ENCODE assay signal across 8 mouse cellular contexts in the genomic region with DNA sequence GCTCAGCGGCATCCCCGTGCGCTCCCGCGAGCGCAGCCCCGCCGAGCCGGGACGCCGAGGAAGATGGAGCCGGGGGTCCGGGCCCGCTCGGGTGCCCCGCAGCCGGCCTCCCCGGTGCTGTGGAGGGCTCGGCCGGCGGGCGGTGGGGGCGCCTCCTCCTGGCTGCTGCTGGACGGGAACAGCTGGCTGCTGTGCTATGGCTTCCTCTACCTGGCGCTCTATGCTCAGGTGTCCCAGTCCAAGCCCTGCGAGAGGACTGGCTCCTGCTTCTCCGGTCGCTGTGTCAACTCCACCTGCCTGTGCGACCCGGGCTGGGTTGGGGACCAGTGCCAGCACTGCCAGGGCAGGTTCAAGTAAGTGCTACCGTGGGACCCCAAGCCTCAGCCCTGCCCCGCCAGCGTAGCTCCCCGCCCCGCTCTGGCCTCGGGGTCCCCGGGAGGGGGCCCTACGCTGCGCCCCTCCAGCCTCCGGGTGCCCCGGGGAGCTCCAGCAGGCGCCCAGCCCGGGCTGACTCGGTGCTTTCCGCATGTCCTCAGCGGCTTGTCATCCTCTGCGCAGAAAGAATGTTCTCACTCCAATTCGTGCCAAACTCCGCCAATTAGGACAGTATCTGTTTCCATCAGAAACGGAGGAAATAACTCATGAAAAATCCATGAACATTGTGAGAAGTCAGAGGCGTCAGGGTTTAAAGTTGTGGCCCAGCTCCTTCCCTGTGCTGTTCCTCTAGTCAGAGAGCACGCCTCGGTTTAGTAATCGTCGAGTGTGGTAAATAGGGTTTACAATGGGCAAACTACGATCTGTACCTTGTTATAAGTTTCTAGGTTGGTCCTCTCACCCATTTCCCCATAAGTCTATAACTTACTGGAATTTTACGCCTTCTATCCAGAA. TPM values are rescaled to one million over a fixed set of nuclear protein-coding genes. Genes with fewer than 3 reads are reported as not detected.
DNase-seq lines count a peak whose midpoint lies in the region; ATAC-seq and TF ChIP-seq lines count a peak whose summit lies in the region.

No protein-coding gene starts in this region.

- peak overlapping the region; percentile 78 to 83 for H3K4me3 ChIP-seq in MEL (ENCODE audit: control insufficient read depth in 1 of 2, insufficient read depth in 1 of 2, low read depth in 2 of 2, low read length in 2 of 2)
- H3K4me3 ChIP-seq in forebrain, embryonic 15.5 days = peak overlapping the region; percentile 99
- H3K4me3 ChIP-seq in hindbrain, embryonic 10.5 days = peak overlapping the region; percentile 95

- peak overlapping the region; percentile 87 for H3K9ac ChIP-seq in MEL (ENCODE audit: control insufficient read depth, low read depth, low read length, poor library complexity, severe bottlenecking)
- H3K9ac ChIP-seq in forebrain, embryonic 15.5 days (replicated peaks) = peak overlapping the region; percentile 86

- H3K27ac ChIP-seq in MEL (ENCODE audit: control insufficient read depth, low read depth, low read length) = peak overlapping the region; percentile 21
- peak overlapping the region; percentile 98 for H3K27ac ChIP-seq in forebrain, embryonic 15.5 days (replicated peaks)
- H3K27ac ChIP-seq in hindbrain, embryonic 10.5 days = peak overlapping the region; percentile 98

- peak; percentile 77 for DNase-seq in MEL (ENCODE audit: low read depth, low spot score)
- peak; percentile 21 for DNase-seq in c-Kit-positive CD71-positive TER-119-positive erythroid progenitor cells, embryonic 14.5 days (ENCODE audit: low spot score)
- DNase-seq in hindbrain, embryonic 10.5 days (ENCODE audit: low spot score) = peak; percentile 68
- DNase-seq in layer of hippocampus, postnatal 10 days (ENCODE audit: low spot score in 2 of 2) = peak; percentile 47 to 66
- DNase-seq in lung, postnatal 14 days = peak; percentile 66
- peak; percentile 67 for DNase-seq in ovary, postnatal 36 days (ENCODE audit: low spot score)
- DNase-seq in urinary bladder, adult 2 months (ENCODE audit: low spot score) = peak; percentile 53

- TF ChIP-seq EP300 in MEL (IDR thresholded peaks at IDR 0.05; ENCODE audit: low read depth in 1 of 2, low read length in 2 of 2) = no peak

- TF ChIP-seq POLR2A in MEL (IDR thresholded peaks at IDR 0.05; ENCODE audit: control insufficient read depth in 1 of 2, insufficient read depth in 1 of 2, low read depth in 1 of 2, low read length in 2 of 2, poor library complexity in 1 of 2) = no peak

- no peak for TF ChIP-seq RAD21 in MEL (IDR thresholded peaks at IDR 0.05; ENCODE audit: low read depth, low read length)

- peaks cover 12% of the 10 kb centered on the region for H3K79me2 ChIP-seq in MEL (ENCODE audit: control insufficient read depth, insufficient read depth, low read length, poor library complexity)

- peak overlapping the region; percentile 97 for H3K4me2 ChIP-seq in forebrain, embryonic 15.5 days (replicated peaks)

- peaks cover 3 to 12% of the 10 kb centered on the region in 2 experiments; a peak in 3 of 4 replicates for H3K4me1 ChIP-seq in MEL (ENCODE audit: control insufficient read depth in 1 of 2, insufficient read depth in 2 of 2, low read length in 2 of 2)
- peaks cover 43% of the 10 kb centered on the region for H3K4me1 ChIP-seq in forebrain, embryonic 15.5 days
- H3K4me1 ChIP-seq in hindbrain, embryonic 10.5 days (replicated peaks) = peaks cover 37% of the 10 kb centered on the region

- WGBS in forebrain, embryonic 15.5 days = 1% methylated on average over 55 of the region's 57 CpGs
- 2% methylated on average over 57 of the region's 57 CpGs for WGBS in hindbrain, embryonic 10.5 days

- H3K36me3 ChIP-seq in MEL (ENCODE audit: control insufficient read depth in 1 of 2, insufficient read depth in 2 of 2, low read length in 2 of 2) = peaks cover 0 to 8% of the 10 kb centered on the region in 2 experiments; a peak in 3 of 4 replicates
- H3K36me3 ChIP-seq in forebrain, embryonic 15.5 days = no peaks in the 10 kb centered on the region
- no peaks in the 10 kb centered on the region for H3K36me3 ChIP-seq in hindbrain, embryonic 10.5 days

- TF ChIP-seq CTCF in MEL (IDR thresholded peaks at IDR 0.05 in 2 of 3, conservative IDR thresholded peaks at IDR 0.05 in 1 of 3; ENCODE audit: control insufficient read depth in 1 of 3, insufficient read depth in 1 of 3, low read depth in 2 of 3, low read length in 3 of 3, poor library complexity in 1 of 3, severe bottlenecking in 1 of 3) = peak in 2 of 3 experiments; percentile 33 to 60; a peak in 4 of 6 replicates

- H3K27me3 ChIP-seq in MEL (ENCODE audit: control insufficient read depth in 1 of 2, insufficient read depth in 2 of 2, low read length in 2 of 2) = no peaks in the 10 kb centered on the region
- H3K27me3 ChIP-seq in forebrain, embryonic 15.5 days = no peaks in the 10 kb centered on the region
- no peaks in the 10 kb centered on the region for H3K27me3 ChIP-seq in hindbrain, embryonic 10.5 days (ENCODE audit: insufficient read depth, poor library complexity, severe bottlenecking)

- ATAC-seq in forebrain, embryonic 15.5 days (replicated peaks) = peak; percentile 71

- H3K9me3 ChIP-seq in MEL (replicated peaks; ENCODE audit: insufficient read depth, low read length) = no peaks in the 10 kb centered on the region
- H3K9me3 ChIP-seq in forebrain, embryonic 15.5 days = no peaks in the 10 kb centered on the region
- no peaks in the 10 kb centered on the region for H3K9me3 ChIP-seq in hindbrain, embryonic 10.5 days

TF ChIP-seq in MEL, 35 proteins besides CTCF, POLR2A, EP300 and RAD21:
- no peak for TF ChIP-seq USF1 (IDR thresholded peaks at IDR 0.05; ENCODE audit: low read depth, low read length)
- peak; percentile 71; the same call in 1 of the 2 replicates for TF ChIP-seq MYC (IDR thresholded peaks at IDR 0.05; ENCODE audit: low read depth, low read length)
- TF ChIP-seq ZKSCAN1 (IDR thresholded peaks at IDR 0.05; ENCODE audit: low read depth, low read length) = no peak
- peak; percentile 41; the same call in 1 of the 2 replicates for TF ChIP-seq UBTF (IDR thresholded peaks at IDR 0.05; ENCODE audit: borderline replicate concordance, insufficient read depth, low read depth, low read length)
- peak; percentile 30; the same call in 1 of the 2 replicates for TF ChIP-seq SIN3A (IDR thresholded peaks at IDR 0.05; ENCODE audit: low read length)

RNA-seq across cellular contexts. Expression of a gene that starts 0.7 kb away (rescaled TPM):
- 8.2 and 9.3 TPM in 2 replicates for total RNA-seq in MEL (2012; rRNA removed)
- 1 to 10 TPM in 1 of 2 experiments, not detected in 1; 6.4 TPM for polyA plus RNA-seq in MEL (2012; ENCODE audit: insufficient read depth in 1 of 2, insufficient read length in 2 of 2, low read depth in 1 of 2, low replicate concordance in 2 of 2, missing spikeins in 1 of 2)
- 8.0 and 8.9 TPM in 2 replicates for polyA plus RNA-seq in forebrain, embryonic 15.5 days (2015; fragmentation: Nextera tagmentation; extraction: Ambion mirVana)
- polyA plus RNA-seq in hindbrain, embryonic 10.5 days (2016; fragmentation: Nextera tagmentation; extraction: Ambion mirVana) = 3.5 and 4.5 TPM in 2 replicates
- 10 to 100 TPM; 69.7 to 72.4 TPM for total RNA-seq in layer of hippocampus, postnatal 10 days (2021)
- polyA plus RNA-seq in urinary bladder, adult 2 months (2012; rRNA removed) = 10.9 and 14.2 TPM in 2 replicates

Comparison
In these comparisons a context has a peak if more than half of its experiments do, and no peak if none do; other contexts are left out.
1. Peak in every context shown above with its lines: DNase-seq, ATAC-seq, H3K4me3 ChIP-seq and H3K27ac ChIP-seq.
2. DNase-seq: peak in every context shown above with its lines; median percentile 77 in MEL; 68 in hindbrain, embryonic 10.5 days; 67 in ovary, postnatal 36 days; 66 in lung, postnatal 14 days; 56 in layer of hippocampus, postnatal 10 days; 53 in urinary bladder, adult 2 months; 21 in c-Kit-positive CD71-positive TER-119-positive erythroid progenitor cells, embryonic 14.5 days.
3. H3K27ac ChIP-seq: peak in every context shown above with its lines; median percentile 98 in forebrain, embryonic 15.5 days; 98 in hindbrain, embryonic 10.5 days; 21 in MEL.